Mouse (Mus musculus) ovary, adult 18-20 months (tissue): ENCODE data around the gene Tff1.

Experiments used
- DNase-seq: peaks from one replicate; pipeline ENCODE4 v3.0.0; 2022; ENCODE audit warnings: low spot score, mixed read lengths

Tff1 gene

GRCm38 (mm10) chr17:31165127-31165526 is at the start of gene Tff1:
Tff1 (minus strand) TSS chr17:31165277.
- no peak for DNase-seq

GRCm38 (mm10) chr17:31211881-31212280 is 46.8 kb upstream of the Tff1 start:
- DNase-seq: no peak

GRCm38 (mm10) chr17:31210299-31210698 is 45.2 kb upstream of the Tff1 start:
- no peak for DNase-seq

- DNase-seq: no peak
Observed at GRCm38 (mm10) chr17:31209376-31209930, 44.4 kb upstream of the Tff1 start.

- DNase-seq: no peak
Observed at GRCm38 (mm10) chr17:31208654-31209053, 43.6 kb upstream of the Tff1 start.

GRCm38 (mm10) chr17:31207771-31208334 is 42.8 kb upstream of the Tff1 start, which contains the start of gene Ubash3a:
Ubash3a (plus strand) TSS chr17:31207873.
- DNase-seq: peak; percentile 40

- no peak for DNase-seq
Observed at GRCm38 (mm10) chr17:31198877-31199276, 33.8 kb upstream of the Tff1 start, which contains the start of gene Tmprss3. Tmprss3 (minus strand) TSS chr17:31198977.

- DNase-seq: no peak
Observed at GRCm38 (mm10) chr17:31196283-31196682, 31.2 kb upstream of the Tff1 start.

- DNase-seq: no peak
Observed at GRCm38 (mm10) chr17:31195207-31195606, 30.1 kb upstream of the Tff1 start.

GRCm38 (mm10) chr17:31193360-31193759 is 28.3 kb upstream of the Tff1 start:
- no peak for DNase-seq

GRCm38 (mm10) chr17:31192663-31193062 is 27.6 kb upstream of the Tff1 start:
- no peak for DNase-seq

- DNase-seq: no peak
Observed at GRCm38 (mm10) chr17:31191825-31192224, 26.7 kb upstream of the Tff1 start.

GRCm38 (mm10) chr17:31187370-31187769 is 22.3 kb upstream of the Tff1 start:
- DNase-seq: peak; percentile 24

- no peak for DNase-seq
Observed at GRCm38 (mm10) chr17:31184269-31184990, 19.4 kb upstream of the Tff1 start.

- DNase-seq: no peak
Observed at GRCm38 (mm10) chr17:31183180-31183974, 18.3 kb upstream of the Tff1 start.

GRCm38 (mm10) chr17:31181490-31181889 is 16.4 kb upstream of the Tff1 start:
- no peak for DNase-seq

- no peak for DNase-seq
Observed at GRCm38 (mm10) chr17:31176321-31176720, 11.2 kb upstream of the Tff1 start.

- DNase-seq: no peak
Observed at GRCm38 (mm10) chr17:31169796-31170195, 4.7 kb upstream of the Tff1 start.

GRCm38 (mm10) chr17:31163821-31164220 is 1.3 kb downstream of the Tff1 start:
- no peak for DNase-seq

- no peak for DNase-seq
Observed at GRCm38 (mm10) chr17:31162607-31163006, 2.5 kb downstream of the Tff1 start.

GRCm38 (mm10) chr17:31160291-31160690 is 4.8 kb downstream of the Tff1 start:
- DNase-seq: no peak

- DNase-seq: no peak
Observed at GRCm38 (mm10) chr17:31157921-31158320, 7.2 kb downstream of the Tff1 start.

- DNase-seq: no peak
Observed at GRCm38 (mm10) chr17:31153785-31154184, 11.3 kb downstream of the Tff1 start.
